Mouse (Mus musculus) stomach, postnatal 0 days (tissue): Measurements from ENCODE around the gene Actrt2. TPM values are rescaled to one million over a fixed set of nuclear protein-coding genes. Genes with fewer than 3 reads are reported as not detected.

Experiments used
- ATAC-seq: fragments of 200-750 bp; cut with Nextera tagmentation; 2 replicates; pipeline ENCODE4 v1.8.0; 2017; ENCODE audit not compliant: low FRiP score, low TSS enrichment
- DNase-seq: peaks from one replicate; pipeline ENCODE4 v3.0.0-alpha.2; 2016; ENCODE audit warnings: low spot score
- H3K27ac ChIP-seq: fragments of 300-500 bp; sonication (generic); replicated peaks from 2 replicates; pipeline ENCODE4 v1.5.1; 2014; ENCODE audit warnings: mild to moderate bottlenecking, control low read depth
- H3K27me3 ChIP-seq: fragments of 300-500 bp; sonication (generic); 2 replicates; pipeline ENCODE4 v1.6.1; 2014; ENCODE audit warnings: low read length; ENCODE audit not compliant: control insufficient read depth, insufficient read depth
- H3K36me3 ChIP-seq: fragments of 300-500 bp; sonication (generic); 2 replicates; pipeline ENCODE4 v1.6.1; 2014; ENCODE audit warnings: low read length, mixed read lengths; ENCODE audit not compliant: control insufficient read depth, insufficient read depth
- H3K4me1 ChIP-seq: fragments of 300-500 bp; sonication (generic); replicated peaks from 2 replicates; pipeline ENCODE4 v1.6.1; 2014; ENCODE audit warnings: antibody characterized with exemption; ENCODE audit not compliant: control insufficient read depth, insufficient read depth
- H3K4me2 ChIP-seq: fragments of 300-500 bp; sonication (generic); replicated peaks from 2 replicates; pipeline ENCODE4 v1.6.1; 2014; ENCODE audit warnings: low read depth, mild to moderate bottlenecking, control low read depth, moderate library complexity
- H3K4me3 ChIP-seq: fragments of 300-500 bp; sonication (generic); 2 replicates; pipeline ENCODE4 v1.5.1; 2014; ENCODE audit warnings: low read depth, low read length, control low read depth
- H3K9ac ChIP-seq: fragments of 300-500 bp; sonication (generic); 2 replicates; pipeline ENCODE4 v1.6.1; 2014; ENCODE audit warnings: mild to moderate bottlenecking, low read length, control low read depth, mixed read lengths
- H3K9me3 ChIP-seq: fragments of 300-500 bp; sonication (generic); 2 replicates; pipeline ENCODE4 v1.6.1; 2016; ENCODE audit warnings: low read length; ENCODE audit not compliant: control insufficient read depth
- CTCF ChIP-seq: IDR thresholded peaks from 2 replicates; pipeline ENCODE4 v1.5.1; 2016; ENCODE audit warnings: antibody characterized with exemption, low read depth, mild to moderate bottlenecking, moderate library complexity
- EP300 ChIP-seq: optimal IDR thresholded peaks from 2 replicates; pipeline ENCODE3; 2016; ENCODE audit warnings: antibody characterized with exemption
- WGBS: fragments of 180-500 bp; shearing (Covaris S2); extraction: QIAGEN DNeasy Blood & Tissue Kit; methylation state at CpG from one replicate; pipeline ENCODE4 v1.1.7; 2014; 5-methylcytosine and 5-hydroxymethylcytosine counted together
- polyA plus RNA-seq: library from polyadenylated mRNA; unstranded; fragments of >200 nt; fragmentation: Nextera tagmentation; extraction: Ambion mirVana; gene quantifications from 2 replicates; pipeline ENCODE4 v1.2.1, GENCODE M21; 2015

Gene Actrt2
- polyA plus RNA-seq, 1 experiment from 2014 or later = not detected

DNA sequence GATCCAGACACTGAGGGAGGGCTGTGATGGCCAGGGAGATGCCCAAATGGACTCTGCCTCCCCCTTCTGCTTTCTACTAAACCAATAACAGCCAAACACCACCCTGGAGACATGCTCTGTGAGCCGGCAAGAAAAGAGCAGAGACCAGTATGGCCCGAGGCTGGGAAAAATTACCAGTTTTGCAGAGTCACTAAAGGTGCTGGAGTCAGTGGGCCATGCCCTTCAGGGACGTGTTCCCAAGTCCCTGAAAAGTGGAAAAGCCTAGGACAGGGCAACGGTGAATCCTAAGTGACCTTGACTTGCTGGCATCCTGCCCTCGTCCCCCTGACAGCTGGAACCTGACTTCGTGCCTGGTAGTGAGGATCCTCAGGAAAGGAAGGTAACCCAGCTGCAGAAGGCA, 25.2 kb downstream of the Actrt2 start:
- Histone ChIP-seq H3K27ac (no peak overlapping the region), H3K9ac (no peak overlapping the region)
- no peak for ATAC-seq

GRCm38 (mm10) chr4:154641296-154642110, 26.2 kb downstream of the Actrt2 start:
- DNase-seq (peak; percentile 14), ATAC-seq (no peak)
- 21% methylated on average over 32 of the region's 32 CpGs for WGBS
- Histone ChIP-seq H3K4me1 (no peaks in the 10 kb centered on the region), H3K27ac (no peak overlapping the region), H3K4me3 (no peak overlapping the region), H3K27me3 (peaks cover 3% of the 10 kb centered on the region; the same call in 1 of the 2 replicates), H3K36me3 (no peaks in the 10 kb centered on the region), H3K9me3 (no peaks in the 10 kb centered on the region), H3K4me2 (no peak overlapping the region), H3K9ac (no peak overlapping the region)
- TF ChIP-seq CTCF (no peak), EP300 (no peak)

More for the DNA sequence above, 25.2 kb downstream of the Actrt2 start:
- WGBS = 34% methylated on average over 6 of the region's 6 CpGs
- Histone ChIP-seq H3K4me1 (no peaks in the 10 kb centered on the region), H3K4me3 (no peak overlapping the region), H3K4me2 (no peak overlapping the region), H3K36me3 (no peaks in the 10 kb centered on the region), H3K9me3 (peaks cover 3% of the 10 kb centered on the region; the same call in 1 of the 2 replicates), H3K27me3 (peaks cover 3% of the 10 kb centered on the region; the same call in 1 of the 2 replicates)
- DNase-seq = no peak
- TF ChIP-seq CTCF = no peak
- TF ChIP-seq EP300 = no peak

- no peaks in the 10 kb centered on the region for H3K4me1 ChIP-seq
- ATAC-seq (no peak), DNase-seq (no peak)
- H3K27ac ChIP-seq = no peak overlapping the region
- WGBS = 26% methylated on average over 20 of the region's 20 CpGs
- TF ChIP-seq CTCF (no peak), EP300 (no peak)
- H3K27me3 ChIP-seq = peaks cover 3% of the 10 kb centered on the region; the same call in 1 of the 2 replicates
- no peaks in the 10 kb centered on the region for H3K36me3 ChIP-seq
- H3K9me3 ChIP-seq = no peaks in the 10 kb centered on the region
- H3K4me2 ChIP-seq = no peak overlapping the region
- H3K9ac ChIP-seq = no peak overlapping the region
- no peak overlapping the region for H3K4me3 ChIP-seq
These were observed 27.0 kb downstream of the Actrt2 start for GRCm38 (mm10) chr4:154640443-154641295.

DNA sequence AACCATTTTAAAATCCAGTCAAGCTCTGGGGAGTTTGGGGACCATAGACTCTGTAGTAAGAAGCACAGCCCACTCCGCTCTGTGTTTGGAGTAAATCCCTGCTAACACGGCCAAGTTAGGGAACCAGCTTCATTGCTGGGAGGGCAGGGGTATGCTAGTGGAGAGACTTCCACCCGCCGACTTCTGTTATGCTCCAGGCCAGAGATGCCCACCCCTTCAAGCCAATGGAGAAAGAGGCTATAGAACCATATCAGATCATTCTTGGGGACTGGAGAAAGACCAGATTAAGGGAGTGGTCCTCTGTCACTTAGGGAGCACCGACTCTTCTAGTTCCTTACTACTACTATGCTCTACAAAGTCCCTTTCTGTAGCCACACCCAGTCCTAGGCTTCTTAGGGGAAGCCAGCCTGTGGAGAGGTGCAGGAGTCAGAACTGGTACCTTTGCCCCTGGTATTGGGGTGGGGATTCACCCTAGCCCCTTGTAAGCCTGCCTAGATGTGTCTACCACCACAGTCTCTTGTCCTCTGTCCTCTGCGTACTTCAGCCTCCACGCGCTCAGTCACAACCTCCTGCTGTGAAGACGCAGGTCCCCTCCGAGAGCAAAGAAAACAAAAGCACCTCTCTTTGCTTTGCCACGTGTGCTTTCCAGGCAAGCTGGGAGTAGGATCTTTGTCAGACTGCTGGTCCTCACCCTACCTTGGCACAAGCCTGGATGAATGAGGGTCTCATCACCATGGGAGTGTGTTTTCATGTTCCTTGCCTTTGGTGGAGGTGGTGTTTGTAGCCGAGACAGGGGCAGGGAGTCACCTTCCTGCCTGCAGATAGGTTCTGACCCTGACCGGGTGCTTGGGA, 27.9 kb downstream of the Actrt2 start:
- Histone ChIP-seq H3K27me3 (peaks cover 3% of the 10 kb centered on the region; the same call in 1 of the 2 replicates), H3K36me3 (no peaks in the 10 kb centered on the region), H3K4me3 (no peak overlapping the region), H3K9ac (no peak overlapping the region), H3K4me1 (no peaks in the 10 kb centered on the region), H3K27ac (no peak overlapping the region), H3K4me2 (peak overlapping the region; percentile 87), H3K9me3 (no peaks in the 10 kb centered on the region)
- ATAC-seq (no peak), DNase-seq (peak; percentile 17)
- no peak for TF ChIP-seq CTCF
- TF ChIP-seq EP300 = no peak
- WGBS = 22% methylated on average over 13 of the region's 13 CpGs

GRCm38 (mm10) chr4:154639126-154639525, 28.5 kb downstream of the Actrt2 start:
- WGBS = 13% methylated on average over 7 of the region's 7 CpGs
- no peaks in the 10 kb centered on the region for H3K4me1 ChIP-seq
- no peak for TF ChIP-seq EP300
- peak; percentile 65 for TF ChIP-seq CTCF

More at GRCm38 (mm10) chr4:154639126-154639525, 28.5 kb downstream of the Actrt2 start:
- no peaks in the 10 kb centered on the region for H3K9me3 ChIP-seq
- no peak overlapping the region for H3K27ac ChIP-seq
- DNase-seq (peak; percentile 69), ATAC-seq (no peak)
- H3K36me3 ChIP-seq = no peaks in the 10 kb centered on the region
- no peak overlapping the region for H3K4me3 ChIP-seq
- peak overlapping the region; percentile 87 for H3K4me2 ChIP-seq
- H3K27me3 ChIP-seq = peaks cover 3% of the 10 kb centered on the region; the same call in 1 of the 2 replicates
- no peak overlapping the region for H3K9ac ChIP-seq
